Mouse (Mus musculus) myocyte (in vitro differentiated cells): Measurements from ENCODE around the gene Klf8.

Source experiments
- CEBPB ChIP-seq: IDR thresholded peaks from 2 replicates; pipeline ENCODE4 v1.6.1; 2011; ENCODE audit warnings: mild to moderate bottlenecking, moderate library complexity; ENCODE audit not compliant: poor library complexity, insufficient read depth, severe bottlenecking
- E2F4 ChIP-seq: IDR thresholded peaks from one replicate; pipeline ENCODE4 v1.6.1; 2011; ENCODE audit warnings: mild to moderate bottlenecking, control low read depth, moderate library complexity; ENCODE audit not compliant: insufficient read depth
- MAX ChIP-seq: IDR thresholded peaks from one replicate; pipeline ENCODE4 v1.6.1; 2011; ENCODE audit warnings: low read depth, mild to moderate bottlenecking, control low read depth
- MYOD1 ChIP-seq, 3 experiments: IDR thresholded peaks; one replicate each; pipeline ENCODE4 v1.6.1; 2011; ENCODE audit warnings: control low read depth in 2 of 3, low read depth in 2 of 3, mild to moderate bottlenecking in 2 of 3, moderate library complexity in 1 of 3; ENCODE audit not compliant: insufficient read length in 2 of 3, control insufficient read depth in 1 of 3
- MYOG ChIP-seq, 3 experiments: IDR thresholded peaks; one replicate each; pipeline ENCODE4 v1.6.1; 2011; ENCODE audit warnings: control low read depth in 2 of 3, low read depth in 2 of 3, mild to moderate bottlenecking in 2 of 3; ENCODE audit not compliant: insufficient read length in 2 of 3, control insufficient read depth in 1 of 3, insufficient read depth in 1 of 3
- POLR2A ChIP-seq: IDR thresholded peaks from one replicate; pipeline ENCODE4 v1.6.1; 2011; ENCODE audit warnings: low read depth, mild to moderate bottlenecking, control low read depth, moderate library complexity; ENCODE audit not compliant: insufficient read length
- POLR2AphosphoS2 ChIP-seq: IDR thresholded peaks from one replicate; pipeline ENCODE4 v1.6.1; 2011; ENCODE audit warnings: low read depth, control low read depth; ENCODE audit not compliant: insufficient read length
- SRF ChIP-seq: IDR thresholded peaks from one replicate; pipeline ENCODE4 v1.6.1; 2011; ENCODE audit warnings: low read depth; ENCODE audit not compliant: control insufficient read depth, insufficient read length
- TCF12 ChIP-seq: IDR thresholded peaks from one replicate; pipeline ENCODE4 v1.6.1; 2011; ENCODE audit warnings: mild to moderate bottlenecking, control low read depth; ENCODE audit not compliant: poor library complexity, insufficient read depth, severe bottlenecking
- TCF3 ChIP-seq: IDR thresholded peaks from one replicate; pipeline ENCODE4 v1.6.1; 2011; ENCODE audit warnings: low read depth, control low read depth; ENCODE audit not compliant: insufficient read length
- USF1 ChIP-seq: IDR thresholded peaks from one replicate; pipeline ENCODE4 v1.6.1; 2011; ENCODE audit warnings: low read depth, mild to moderate bottlenecking, control low read depth, moderate library complexity

DNA sequence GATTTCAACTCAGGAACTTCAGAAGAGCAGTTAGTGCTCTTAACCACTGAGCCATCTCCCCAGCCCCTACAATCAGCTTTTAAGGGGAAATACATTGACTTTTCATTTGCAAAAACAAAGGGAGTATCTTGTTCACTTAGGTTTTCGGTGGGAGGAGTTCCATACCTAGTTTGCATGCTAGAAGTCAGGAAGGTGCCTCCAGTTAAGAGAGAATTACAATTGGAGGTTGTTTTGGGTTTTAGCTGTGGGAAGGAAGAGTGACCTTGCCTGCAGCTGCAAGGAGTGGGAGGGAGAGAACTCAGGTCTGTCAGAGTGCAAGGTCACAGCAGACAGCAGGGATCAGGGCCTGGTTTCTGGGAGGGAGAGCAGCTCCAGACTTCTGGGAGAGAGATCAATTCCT lies 26.2 kb upstream of the Klf8 start:
- TF ChIP-seq POLR2AphosphoS2 (no peak), TCF12 (no peak), TCF3 (no peak), POLR2A (no peak), MAX (no peak), USF1 (no peak), E2F4 (no peak), SRF (no peak), CEBPB (no peak), MYOG (IDR thresholded peaks at IDR 0.05; ENCODE audit: control insufficient read depth in 1 of 3, insufficient read depth in 1 of 3, insufficient read length in 2 of 3, low read depth in 2 of 3) (no peak), MYOD1 (IDR thresholded peaks at IDR 0.05; ENCODE audit: control insufficient read depth in 1 of 3, insufficient read length in 2 of 3, low read depth in 2 of 3) (no peak)
